ENCODE assay signal across 16 mouse cellular contexts in genomic region chr2:93604601-93605285, GRCm38 (mm10). TPM values are rescaled to one million over a fixed set of nuclear protein-coding genes. Genes with fewer than 3 reads are reported as not detected.
DNase-seq lines count a peak whose midpoint lies in the region.
"Had no signal": no experiment of that assay in that cellular context is flagged by ENCODE, and none has a peak within 500 bp of the region (broad histone marks: within the 10 kb centered on the region; RNA-seq: fewer than 3 reads in every experiment).

No protein-coding gene starts in this region.

- intact Hi-C loops in left cerebral cortex, postnatal 4 days (cut with DNase I) = no loop called here
- intact Hi-C loops in left cerebral cortex, postnatal 10 days (cut with DNase I) = no loop called here

- DNase-seq in cerebellum, adult 11-12 months = peak; percentile 14
- DNase-seq in cerebellum, adult 8-10 months = no peak
- peak; percentile 20 to 49 for DNase-seq in cerebellum, postnatal 25 days
- DNase-seq in cerebellum, adult 11 months = no peak
- DNase-seq in left cerebral cortex, postnatal 4 days = peak; percentile 66
- no peak for DNase-seq in left cerebral cortex, postnatal 10 days (ENCODE audit: extremely low spot score in 1 of 2, low spot score in 2 of 2)
- DNase-seq: adrenal gland, adult 2 months; gastrocnemius, postnatal 25 days; heart, postnatal 10 days; heart, postnatal 36 days; kidney, adult 2 months had no signal

RNA-seq across cellular contexts. Expression of gene Alx4, which starts 37.4 kb away (rescaled TPM):
- 1 to 10 TPM; 1.6 to 1.9 TPM for total RNA-seq in left cerebral cortex, postnatal 4 days (2021)
- 1 to 10 TPM; 1.1 to 1.3 TPM for total RNA-seq in left cerebral cortex, postnatal 10 days (2021)
- total RNA-seq: common myeloid progenitor, adult 5-6 weeks; MEL had no signal

RNA-seq across cellular contexts. Expression of gene Gm10803, which starts 44.4 kb away (rescaled TPM):
- not detected for total RNA-seq in left cerebral cortex, postnatal 4 days (2021)
- not detected for total RNA-seq in left cerebral cortex, postnatal 10 days (2021)
- total RNA-seq: adrenal gland, adult 2 months; adrenal gland, postnatal 36 days; common myeloid progenitor, adult 5-6 weeks; gastrocnemius, adult 8-10 months; gastrocnemius, postnatal 25 days; heart, adult 18-20 months; heart, postnatal 10 days; heart, postnatal 36 days; MEL had no signal

Comparison
In these comparisons a context has a peak if more than half of its experiments do, and no peak if none do; other contexts are left out.
1. DNase-seq: peak in cerebellum, adult 11-12 months (single experiment), cerebellum, postnatal 25 days (2 of 2) and left cerebral cortex, postnatal 4 days (single experiment); none in cerebellum, adult 8-10 months (single experiment), cerebellum, adult 11 months (single experiment) and left cerebral cortex, postnatal 10 days (0 of 2).